Mouse (Mus musculus): ENCODE data around the gene 4933428G20Rik. TPM values are rescaled to one million over a fixed set of nuclear protein-coding genes. Genes with fewer than 3 reads are reported as not detected.

Gene 4933428G20Rik
- polyA plus RNA-seq, 1 experiment = not detected

DNA sequence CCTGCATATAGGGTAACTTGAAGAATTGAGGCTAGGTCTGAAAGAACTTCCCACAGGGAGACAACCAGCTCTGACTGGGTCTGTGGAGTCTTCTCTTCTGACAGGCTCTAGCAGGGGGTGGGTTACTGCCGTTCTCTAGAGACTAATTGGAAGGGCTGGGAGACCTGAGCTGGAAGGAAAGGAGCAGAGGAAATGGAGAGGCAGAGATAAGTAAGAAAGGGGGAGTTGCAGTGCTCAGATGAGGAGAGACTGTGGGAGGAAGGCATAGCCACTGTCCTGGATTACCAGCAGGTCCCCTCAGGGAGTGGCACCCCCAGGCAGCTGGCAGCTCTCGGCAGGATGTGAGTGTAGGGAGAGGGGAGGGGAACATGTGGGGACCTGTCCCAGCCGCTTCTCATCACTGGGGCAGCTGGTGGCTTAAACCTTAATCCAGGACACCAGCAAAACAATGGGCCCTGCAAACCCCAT, 58.4 kb downstream of the 4933428G20Rik start:
- peaks cover 12% of the 10 kb centered on the region for H3K27me3 ChIP-seq (ENCODE audit: control insufficient read depth, insufficient read depth, low read length)
- H3K27ac ChIP-seq (ENCODE audit: control insufficient read depth, insufficient read depth, low read length) = no peak overlapping the region
- no peak overlapping the region for H3K4me3 ChIP-seq (ENCODE audit: control insufficient read depth, insufficient read depth, low read length)
- no peak for DNase-seq
- peaks cover 21% of the 10 kb centered on the region for H3K4me1 ChIP-seq (replicated peaks; ENCODE audit: control insufficient read depth, insufficient read depth, low read length)
- WGBS = 9% methylated on average over 3 of the region's 3 CpGs
- TF ChIP-seq CTCF (IDR thresholded peaks at IDR 0.05; ENCODE audit: borderline replicate concordance, control insufficient read depth, extremely low read depth, insufficient read depth, low read length, poor library complexity) = no peak
- no peak for TF ChIP-seq POLR2A (IDR thresholded peaks at IDR 0.05; ENCODE audit: control insufficient read depth, extremely low read depth, insufficient read depth, low read length, poor library complexity)
- no peaks in the 10 kb centered on the region for H3K36me3 ChIP-seq (ENCODE audit: control insufficient read depth, insufficient read depth, low read length)

DNA sequence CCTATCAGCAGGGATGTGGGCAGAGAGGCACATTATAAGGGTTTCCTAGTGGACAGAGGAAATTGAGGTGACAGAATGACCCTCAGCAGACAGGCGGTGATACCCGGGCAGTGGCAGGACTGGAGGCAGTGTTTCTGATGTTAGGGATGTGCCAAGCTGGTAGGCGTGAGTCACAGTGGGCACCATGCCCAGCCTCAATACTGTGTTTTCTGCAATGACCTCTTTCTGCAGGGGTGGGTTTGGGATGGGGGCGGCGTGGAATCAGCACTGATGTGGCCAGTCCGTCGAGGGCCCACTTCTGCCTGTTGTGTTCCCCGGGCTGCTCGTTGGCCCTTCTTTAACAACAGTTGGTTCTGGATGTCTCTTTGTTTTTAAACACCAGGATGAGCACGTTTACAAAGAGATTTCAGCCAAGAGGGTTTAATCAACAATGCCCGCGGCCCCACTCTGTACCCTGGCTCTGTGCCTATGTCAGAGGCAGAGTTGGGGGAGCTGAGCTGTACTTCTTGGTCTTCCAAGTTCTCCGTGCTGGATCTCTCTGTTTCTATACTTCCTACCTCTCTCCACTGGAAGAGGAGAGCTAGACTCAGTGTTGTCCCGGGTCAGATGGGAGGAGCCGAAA, 59.0 kb downstream of the 4933428G20Rik start:
- no peaks in the 10 kb centered on the region for H3K36me3 ChIP-seq (ENCODE audit: control insufficient read depth, insufficient read depth, low read length)
- no peak for DNase-seq
- H3K4me1 ChIP-seq (replicated peaks; ENCODE audit: control insufficient read depth, insufficient read depth, low read length) = peaks cover 21% of the 10 kb centered on the region
- peaks cover 12% of the 10 kb centered on the region for H3K27me3 ChIP-seq (ENCODE audit: control insufficient read depth, insufficient read depth, low read length)
- H3K27ac ChIP-seq (ENCODE audit: control insufficient read depth, insufficient read depth, low read length) = no peak overlapping the region
- 57% methylated on average over 15 of the region's 15 CpGs for WGBS
- no peak for TF ChIP-seq POLR2A (IDR thresholded peaks at IDR 0.05; ENCODE audit: control insufficient read depth, extremely low read depth, insufficient read depth, low read length, poor library complexity)
- no peak for TF ChIP-seq CTCF (IDR thresholded peaks at IDR 0.05; ENCODE audit: borderline replicate concordance, control insufficient read depth, extremely low read depth, insufficient read depth, low read length, poor library complexity)
- no peak overlapping the region for H3K4me3 ChIP-seq (ENCODE audit: control insufficient read depth, insufficient read depth, low read length)

Other genes with a start within 250 kb of the 4933428G20Rik start
- 36.9 and 42.9 TPM in 2 replicates for gene Npepps, start 219.7 kb downstream of the 4933428G20Rik start, polyA plus RNA-seq (2012; rRNA removed)
- 13.2 and 14.1 TPM in 2 replicates for gene Mrpl45, start 184.6 kb downstream of the 4933428G20Rik start, polyA plus RNA-seq (2012; rRNA removed)
- gene Gpr179, start 148.3 kb downstream of the 4933428G20Rik start, polyA plus RNA-seq (2012; rRNA removed) = 0.54 and 0.70 TPM in 2 replicates
- 17.3 and 17.8 TPM in 2 replicates for gene Socs7, start 137.8 kb downstream of the 4933428G20Rik start, polyA plus RNA-seq (2012; rRNA removed)
- gene Arhgap23, start 84.8 kb downstream of the 4933428G20Rik start, polyA plus RNA-seq (2012; rRNA removed) = 13.3 and 18.0 TPM in 2 replicates
- gene Srcin1, start 75.8 kb upstream of the 4933428G20Rik start, polyA plus RNA-seq (2012; rRNA removed) = 0.32 and 0.55 TPM in 2 replicates
- 5.6 and 8.4 TPM in 2 replicates for gene Epop, start 129.4 kb upstream of the 4933428G20Rik start, polyA plus RNA-seq (2012; rRNA removed)
- gene Mllt6, start 163.1 kb upstream of the 4933428G20Rik start, polyA plus RNA-seq (2012; rRNA removed) = 89.5 and 99.1 TPM in 2 replicates
- 24.9 and 25.3 TPM in 2 replicates for gene Cisd3, start 185.5 kb upstream of the 4933428G20Rik start, polyA plus RNA-seq (2012; rRNA removed)
- 22.6 and 28.2 TPM in 2 replicates for gene Pcgf2, start 200.2 kb upstream of the 4933428G20Rik start, polyA plus RNA-seq (2012; rRNA removed)
- 421 and 477 TPM in 2 replicates for gene Psmb3, start 203.1 kb upstream of the 4933428G20Rik start, polyA plus RNA-seq (2012; rRNA removed)
- gene Pip4k2b, start 244.4 kb upstream of the 4933428G20Rik start, polyA plus RNA-seq (2012; rRNA removed) = 28.2 and 34.8 TPM in 2 replicates